In the genomic region with DNA sequence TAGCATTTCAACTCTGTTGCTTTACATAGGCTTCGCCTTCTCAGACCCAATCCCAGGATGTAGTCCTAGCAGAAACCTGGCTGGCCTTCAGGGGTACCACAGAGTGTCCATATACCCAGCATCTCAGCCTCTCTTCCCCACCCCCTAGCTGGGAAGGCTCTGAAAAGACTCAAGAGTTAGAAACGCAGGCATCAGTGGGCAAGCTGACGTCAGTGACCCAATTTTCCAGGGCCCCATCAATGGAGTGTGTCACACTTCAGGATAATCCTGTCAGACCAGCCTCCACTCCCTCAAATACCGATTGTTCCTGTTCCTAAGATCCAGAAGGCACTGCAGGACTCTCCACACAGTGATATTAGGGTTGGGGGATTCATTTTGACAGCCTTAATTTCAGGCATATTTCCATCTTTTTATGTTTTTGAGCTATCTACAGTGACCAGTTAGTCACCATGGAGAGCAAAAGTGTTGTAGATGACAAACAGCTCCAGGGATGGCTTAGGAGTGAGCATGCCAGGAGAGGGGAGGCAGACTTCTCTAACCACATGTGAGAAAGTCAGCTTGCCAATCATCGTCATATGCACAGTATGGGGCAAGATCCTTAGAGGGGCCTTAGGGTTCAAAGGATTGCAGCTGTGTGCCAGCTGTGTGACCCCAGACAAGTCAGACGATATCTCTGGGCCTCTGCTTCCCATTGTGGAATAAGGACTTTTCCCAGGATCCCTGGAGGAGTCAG, we compare ENCODE assay signal across 13 mouse cellular contexts. TPM values are rescaled to one million over a fixed set of nuclear protein-coding genes. Genes with fewer than 3 reads are reported as not detected.
"Had no signal": no experiment of that assay in that cellular context is flagged by ENCODE, and none has a peak within 500 bp of the region (broad histone marks: within the 10 kb centered on the region; RNA-seq: fewer than 3 reads in every experiment).

No protein-coding gene starts in this region.

- H3K4me3 ChIP-seq: limb, embryonic 12.5 days; stomach, embryonic 15.5 days had no signal

- H3K36me3 ChIP-seq: limb, embryonic 12.5 days; stomach, embryonic 15.5 days had no signal

- H3K9me3 ChIP-seq: limb, embryonic 12.5 days; stomach, embryonic 15.5 days had no signal

- ATAC-seq: intestine, postnatal 0 days; lung, postnatal 0 days had no signal

- DNase-seq: kidney, adult 8-10 months; kidney, postnatal 25 days; liver; lung, adult 18-20 months; lung, postnatal 36 days; thymus, postnatal 36 days had no signal

- H3K4me2 ChIP-seq: limb, embryonic 12.5 days; stomach, embryonic 15.5 days had no signal

- H3K9ac ChIP-seq: limb, embryonic 12.5 days; liver, embryonic 14.5 days; stomach, embryonic 15.5 days had no signal

- H3K27ac ChIP-seq: limb, embryonic 12.5 days; liver, embryonic 14.5 days; stomach, embryonic 15.5 days had no signal

RNA-seq across cellular contexts. Expression of a gene that starts 5.2 kb away (rescaled TPM):
- total RNA-seq: megakaryocyte progenitor cell, adult 5-6 weeks had no signal
- polyA plus RNA-seq: liver, embryonic 14.5 days; spleen, adult 2 months had no signal

RNA-seq across cellular contexts. Expression of a gene that starts 17.0 kb away (rescaled TPM):
- polyA plus RNA-seq: limb, embryonic 12.5 days; liver, embryonic 14.5 days had no signal

RNA-seq across cellular contexts. Expression of a gene that starts 50.9 kb away (rescaled TPM):
- total RNA-seq: megakaryocyte progenitor cell, adult 5-6 weeks had no signal
- polyA plus RNA-seq: spleen, adult 2 months had no signal
